Mouse (Mus musculus) thymus, adult 2 months (tissue): Measurements from ENCODE around the gene Gm45713.

Experiments used
- CTCF ChIP-seq: fragments of 200-500 bp; IDR thresholded peaks from 2 replicates; pipeline ENCODE4 v1.5.1; 2012; ENCODE audit warnings: mild to moderate bottlenecking, control low read depth, low read length, moderate library complexity, borderline replicate concordance; ENCODE audit not compliant: control insufficient read depth, poor library complexity, insufficient read depth; ENCODE audit errors: extremely low read depth
- POLR2A ChIP-seq: fragments of 200-500 bp; IDR thresholded peaks from 2 replicates; pipeline ENCODE4 v1.6.1; 2012; ENCODE audit warnings: mild to moderate bottlenecking, low read length, control low read depth, moderate library complexity; ENCODE audit not compliant: control insufficient read depth, poor library complexity, insufficient read depth; ENCODE audit errors: extremely low read depth

GRCm38 (mm10) chr7:45092048-45092447 is 44.0 kb downstream of the Gm45713 start, which contains the start of gene Rcn3:
- TF ChIP-seq CTCF (no peak), POLR2A (no peak)
